Mouse (Mus musculus): ENCODE measurements around the gene Col6a1.

Gene Col6a1

DNA sequence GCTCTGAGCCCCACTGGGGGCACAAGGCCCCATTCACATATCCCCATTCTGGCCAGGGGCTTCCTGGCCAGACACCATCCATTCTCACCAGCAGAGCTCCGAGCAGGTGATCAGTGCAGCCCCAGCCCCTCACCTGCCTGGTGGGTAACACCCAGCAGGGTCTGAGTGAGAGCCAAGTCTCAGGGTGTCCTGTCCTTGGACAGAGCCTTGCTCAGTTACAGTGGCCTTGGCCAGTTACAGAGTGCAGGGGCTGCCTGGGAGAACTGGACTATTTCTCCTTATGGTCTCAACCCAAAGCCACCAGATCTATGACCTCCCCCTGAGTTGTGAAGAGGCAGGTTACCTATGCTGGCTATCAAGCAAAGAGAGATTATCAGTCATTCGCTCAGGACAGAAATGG, 871 bp downstream of the Col6a1 start:
- no peak for DNase-seq (ENCODE audit: low read depth, low spot score)

DNA sequence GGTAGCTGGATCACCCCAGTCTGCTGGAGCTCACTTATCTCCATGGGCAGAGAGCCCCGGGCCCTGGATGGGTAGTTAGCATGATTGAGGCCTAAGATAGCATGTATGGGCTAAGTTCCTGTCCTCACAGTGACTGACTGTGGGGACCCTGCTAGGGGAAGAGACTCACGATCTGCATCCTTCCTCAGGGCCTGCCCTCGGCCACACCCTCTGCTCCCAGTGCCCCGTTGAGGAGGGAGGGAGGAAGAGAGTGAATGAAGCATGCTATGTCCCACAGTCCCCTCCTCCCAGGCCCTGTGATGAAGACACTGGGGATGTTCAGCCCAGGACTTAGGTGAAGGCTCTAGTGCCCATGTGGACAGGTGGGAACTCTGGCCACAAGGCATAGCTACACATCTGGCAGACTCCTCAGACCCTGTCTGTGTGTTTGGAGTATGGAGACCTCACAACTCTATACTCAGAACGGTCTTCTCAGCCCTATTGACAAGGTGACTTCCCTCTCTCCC, 1.7 kb downstream of the Col6a1 start:
- no peak for DNase-seq (ENCODE audit: low read depth, low spot score)

DNA sequence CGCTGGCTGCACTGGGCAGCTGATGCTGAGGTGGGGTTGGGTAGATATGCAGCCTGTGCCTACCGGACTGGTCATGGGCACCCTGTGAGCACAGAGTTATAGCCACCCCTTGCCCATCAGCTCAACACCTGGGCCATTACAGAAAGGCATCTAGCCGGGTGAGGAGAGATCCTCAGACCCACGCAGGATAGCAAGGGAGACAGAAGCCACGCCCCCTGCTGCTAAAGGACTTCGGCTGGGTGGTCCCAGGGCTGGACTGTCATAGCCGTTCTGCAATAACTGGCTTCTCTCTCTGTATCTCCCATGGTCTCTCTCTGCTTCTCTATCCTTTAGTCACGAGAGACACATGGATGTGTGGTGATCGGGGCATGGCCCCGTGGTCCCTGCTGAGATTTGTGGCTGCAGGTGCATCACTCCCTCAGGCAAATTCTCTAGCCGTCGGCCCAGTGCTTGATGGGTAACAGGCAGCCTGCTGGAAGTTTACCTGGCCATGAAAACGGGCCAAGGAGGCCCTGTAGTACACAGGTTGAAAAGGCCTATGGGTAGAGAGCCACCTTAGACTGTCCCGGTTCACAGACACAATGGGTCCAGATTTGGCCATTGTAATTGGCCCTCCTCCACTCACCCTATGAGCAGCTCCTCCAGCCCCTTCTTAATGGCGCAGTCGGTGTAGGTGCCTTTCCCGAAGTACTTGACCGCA, 3.1 kb downstream of the Col6a1 start:
- no peak for DNase-seq (ENCODE audit: low read depth, low spot score)

DNA sequence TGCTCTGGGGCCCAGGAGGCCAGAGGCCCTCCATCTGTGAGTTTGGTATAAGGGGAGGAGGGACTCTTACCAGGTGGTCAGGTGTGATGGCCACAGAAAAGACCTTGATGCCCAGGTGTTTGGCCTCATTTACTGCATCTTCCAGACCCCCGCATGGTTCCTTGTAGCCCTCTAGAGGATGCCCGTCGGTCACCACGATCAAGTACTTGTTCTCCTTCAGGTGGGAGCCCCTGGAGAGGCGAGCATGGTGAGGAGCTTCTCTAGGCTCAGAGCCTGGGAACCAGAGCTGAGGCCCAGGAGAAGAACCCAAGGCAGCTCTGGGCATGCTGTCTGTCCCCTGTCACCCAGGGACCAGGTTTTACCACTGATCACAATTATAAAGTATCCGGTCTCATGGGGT, 4.2 kb downstream of the Col6a1 start:
- no peak for DNase-seq (ENCODE audit: low read depth, low spot score)

DNA sequence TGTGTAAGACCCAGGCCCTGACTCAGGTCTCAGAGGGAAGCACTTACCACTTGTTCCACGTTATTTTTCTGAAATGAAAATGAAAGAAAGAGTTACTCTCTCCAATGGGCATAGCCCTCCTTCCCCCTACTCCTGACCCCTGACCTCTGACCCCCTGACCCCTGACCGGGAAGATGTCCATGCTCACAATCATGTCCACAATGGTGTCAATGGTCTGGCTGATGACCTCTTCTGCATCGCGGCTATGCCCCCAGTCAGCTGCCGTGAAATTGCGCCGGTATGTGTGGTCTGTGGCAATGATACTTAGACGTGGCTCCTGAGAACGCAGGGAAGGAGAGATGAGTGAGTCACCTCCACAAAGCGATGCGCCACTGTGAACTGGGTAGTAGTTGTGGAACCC, 4.8 kb downstream of the Col6a1 start:
- DNase-seq (ENCODE audit: low read depth, low spot score): no peak

DNA sequence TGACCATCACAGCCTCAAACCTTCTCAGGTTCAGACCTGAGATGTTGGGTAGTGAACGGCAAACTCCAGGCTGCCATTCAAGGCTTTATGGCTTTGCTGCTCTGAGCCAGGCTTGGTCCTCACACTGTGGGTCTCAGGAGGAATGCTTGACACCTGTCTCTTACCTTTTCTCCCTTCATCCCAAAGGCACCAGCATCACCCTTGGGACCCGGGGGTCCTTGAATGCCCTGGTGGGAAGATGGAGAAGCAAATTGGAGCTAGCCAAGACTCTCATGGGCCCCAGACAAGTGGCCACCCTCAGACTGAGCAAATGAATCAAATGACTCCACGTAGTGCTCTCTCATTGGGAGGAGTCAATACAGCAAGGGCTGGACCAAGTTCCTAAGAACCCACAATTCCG, 8.3 kb downstream of the Col6a1 start:
- DNase-seq (ENCODE audit: low read depth, low spot score): no peak

DNA sequence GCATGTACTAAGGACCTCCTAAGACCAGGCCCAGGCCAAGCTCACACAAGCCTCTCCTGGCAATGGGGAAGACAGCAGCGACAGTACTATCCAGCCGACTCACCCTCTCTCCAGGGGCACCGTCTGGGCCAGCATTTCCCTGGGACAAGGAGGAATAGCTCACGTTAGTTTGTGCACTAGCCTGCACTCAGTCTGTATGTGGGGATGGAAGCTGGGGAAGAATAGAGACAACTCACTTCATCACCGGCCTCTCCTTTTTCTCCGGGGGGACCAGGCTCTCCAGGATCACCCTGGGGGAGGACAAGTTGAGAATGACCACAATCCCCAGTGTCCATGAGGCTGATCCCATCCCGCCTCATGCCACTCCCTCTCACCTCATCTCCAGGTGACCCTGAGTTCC, 8.9 kb downstream of the Col6a1 start:
- no peak for DNase-seq (ENCODE audit: low read depth, low spot score)

DNA sequence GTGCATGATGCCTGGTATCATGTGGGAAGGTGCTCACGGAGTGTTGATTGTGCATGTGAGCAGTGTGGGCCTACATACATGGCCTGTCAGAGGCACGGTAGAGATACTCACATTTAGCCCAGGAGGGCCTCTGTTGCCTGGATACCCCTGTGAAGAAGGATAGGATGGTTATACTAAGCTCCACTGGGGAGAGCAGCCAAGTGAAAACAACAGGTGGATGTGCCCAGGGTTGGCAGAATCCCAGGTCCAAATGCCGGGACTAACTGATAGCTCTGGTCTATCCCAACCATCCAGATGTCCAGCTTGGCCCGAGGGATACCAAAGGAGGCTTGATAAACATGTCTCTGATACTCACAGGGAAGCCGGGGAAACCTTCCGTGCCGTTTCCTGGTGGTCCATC, 11.7 kb downstream of the Col6a1 start:
- DNase-seq (ENCODE audit: low read depth, low spot score): no peak

DNA sequence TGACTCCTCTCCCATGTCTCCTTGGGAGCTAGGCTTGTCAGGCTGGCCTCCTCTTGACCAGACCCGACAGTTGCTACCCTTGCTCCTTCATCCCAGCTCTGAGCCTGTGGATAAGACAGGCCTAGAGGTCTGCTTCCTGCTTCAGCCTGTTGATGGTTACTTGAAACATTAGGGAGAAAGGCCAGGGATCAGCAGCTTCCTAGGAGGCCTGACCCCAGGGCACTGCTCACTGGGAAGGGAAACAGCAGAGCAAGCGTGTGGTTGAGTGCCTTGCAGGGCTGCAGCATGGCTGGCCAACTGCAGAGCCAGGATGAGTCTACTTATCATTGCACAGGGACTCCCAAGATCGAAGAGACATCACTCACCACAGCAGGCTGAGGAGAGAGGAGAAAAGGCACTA, 13.5 kb downstream of the Col6a1 start:
- DNase-seq (ENCODE audit: low read depth, low spot score): no peak

DNA sequence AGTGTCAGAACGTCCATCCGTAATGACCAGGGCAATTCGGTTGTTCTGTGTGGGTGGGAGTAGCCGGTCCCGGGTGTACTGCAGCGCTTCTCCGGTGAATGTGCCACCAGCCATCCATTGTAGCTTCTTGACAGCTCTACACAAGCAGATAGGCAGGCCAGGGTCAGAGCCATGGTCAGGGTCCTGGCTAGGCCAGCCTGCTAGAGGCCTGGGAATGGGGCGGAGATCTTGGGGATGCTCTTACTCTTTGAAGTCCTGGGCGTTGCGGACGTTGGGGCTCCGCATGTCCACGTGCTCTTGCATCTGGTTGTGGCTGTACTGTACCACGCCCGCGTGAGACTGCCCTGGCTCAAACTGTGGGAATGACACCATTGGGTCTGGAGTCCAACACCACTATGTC, 14.6 kb downstream of the Col6a1 start:
- no peak for DNase-seq (ENCODE audit: low read depth, low spot score)

DNA sequence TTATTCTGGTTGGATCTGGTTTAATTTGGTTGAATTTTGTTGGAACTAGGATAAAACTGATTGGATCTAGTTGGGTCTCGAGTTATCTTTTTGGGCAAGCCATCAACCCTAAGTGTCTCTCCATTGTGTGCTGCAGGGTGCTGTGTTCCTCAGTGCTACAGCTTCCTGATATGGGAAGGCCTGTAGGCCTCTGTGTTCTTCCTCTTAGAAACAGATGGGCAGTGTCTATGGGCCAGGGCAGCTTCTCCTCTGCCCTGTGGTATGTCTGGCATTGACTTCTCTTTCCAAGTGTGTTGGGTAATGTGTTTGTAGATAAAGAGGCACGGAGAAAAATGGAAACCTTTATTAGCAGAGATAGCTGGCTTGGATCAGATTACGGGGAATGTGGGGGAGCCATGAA, 17.5 kb downstream of the Col6a1 start:
- DNase-seq (ENCODE audit: low read depth, low spot score): no peak

DNA sequence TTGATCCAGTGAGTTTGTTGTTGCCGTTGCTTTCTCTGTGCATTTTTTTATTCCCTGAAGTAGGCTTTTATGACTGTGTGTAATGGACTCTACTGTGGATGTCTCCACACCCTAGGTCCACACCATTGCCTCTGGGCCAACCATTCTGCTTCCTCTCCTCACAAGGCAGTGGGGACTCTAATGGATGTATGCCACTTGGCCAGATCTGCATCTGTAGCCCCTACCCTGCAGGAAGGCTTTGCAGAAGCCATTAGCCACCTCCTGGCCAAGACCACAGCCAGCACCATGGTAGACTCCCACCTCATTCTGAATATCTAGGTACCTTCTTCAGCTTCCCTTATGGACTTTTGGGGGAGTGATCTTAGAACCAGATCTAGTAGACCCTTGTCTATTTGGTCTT, 18.4 kb downstream of the Col6a1 start:
- DNase-seq (ENCODE audit: low read depth, low spot score): no peak

DNA sequence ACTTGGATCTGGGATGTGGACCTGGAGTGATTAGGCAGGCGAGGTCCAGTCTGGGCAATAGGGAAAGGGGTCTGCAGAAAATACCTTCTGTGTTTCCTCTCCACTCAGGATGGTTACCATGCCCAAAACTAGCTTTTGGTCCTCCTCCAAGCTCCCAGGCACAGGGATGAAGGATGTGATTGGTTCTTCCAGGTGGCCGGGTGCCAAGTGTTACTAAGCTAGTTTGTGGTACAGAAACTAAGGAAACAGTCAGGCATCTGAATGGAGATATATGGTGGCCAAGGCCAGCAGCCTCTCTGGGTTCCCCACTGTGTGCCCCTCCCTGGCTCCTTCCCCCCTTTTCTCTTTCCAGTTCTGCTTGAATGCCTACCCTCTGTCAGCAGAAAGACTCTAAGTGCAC, 19.0 kb downstream of the Col6a1 start:
- DNase-seq (ENCODE audit: low read depth, low spot score): no peak

DNA sequence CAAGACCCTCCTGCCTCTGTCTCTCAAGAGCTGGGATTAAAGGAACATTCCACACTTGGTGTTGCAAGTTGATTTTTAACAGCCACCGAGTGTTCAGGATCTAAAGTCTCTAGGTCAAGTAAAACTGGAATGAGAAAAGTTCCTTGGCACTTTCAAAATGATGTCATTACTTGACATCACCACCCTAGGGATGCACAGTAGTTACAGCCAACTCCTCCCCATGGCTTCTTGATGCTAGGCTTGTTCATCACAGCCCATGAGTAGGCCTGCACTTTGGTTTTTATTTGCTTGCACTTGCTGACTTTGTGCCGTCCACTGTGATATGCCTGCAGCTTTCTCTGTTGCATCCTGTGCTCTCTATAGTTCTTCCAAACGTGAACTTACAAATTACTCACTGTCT, 21.6 kb downstream of the Col6a1 start:
- no peak for DNase-seq (ENCODE audit: low read depth, low spot score)

DNA sequence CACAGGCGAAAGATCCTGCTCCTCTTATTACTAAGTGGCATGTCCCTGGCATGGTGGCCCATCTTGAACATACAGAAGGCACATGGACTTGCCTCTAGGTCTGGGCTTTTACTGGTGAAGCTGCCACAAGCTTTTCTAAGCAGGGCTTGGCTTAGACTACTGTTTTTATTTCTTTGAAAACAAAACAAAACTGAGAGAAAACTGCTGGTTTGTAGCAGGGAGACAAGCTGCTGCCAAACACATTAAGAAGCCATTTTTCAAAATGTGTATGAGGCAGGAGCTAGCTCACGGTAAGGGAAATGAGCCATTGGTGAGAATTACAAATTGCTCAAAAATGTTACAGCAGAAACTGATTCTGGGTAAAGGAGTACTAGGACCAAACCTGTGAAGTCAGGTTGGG, 24.5 kb downstream of the Col6a1 start:
- DNase-seq (ENCODE audit: low read depth, low spot score): no peak

DNA sequence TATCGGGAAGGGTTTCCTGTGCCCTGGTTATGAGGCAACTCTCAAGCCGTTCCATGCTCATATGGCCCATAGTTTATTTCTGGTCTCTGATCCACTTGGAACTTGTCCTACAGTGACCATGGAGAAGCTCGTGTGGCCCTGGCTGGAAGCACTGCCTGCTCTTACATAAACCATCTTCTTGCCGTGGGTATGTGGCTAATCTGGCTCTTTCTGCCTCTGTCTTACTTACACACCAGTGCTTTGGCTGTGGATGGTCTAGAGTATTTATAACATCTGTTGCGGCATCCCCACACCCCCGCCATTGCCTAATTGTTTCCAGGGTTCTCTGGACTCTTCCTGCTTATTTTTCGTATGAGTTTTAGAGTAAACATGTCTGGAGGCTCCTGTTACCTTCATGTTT, 26.2 kb downstream of the Col6a1 start:
- DNase-seq (ENCODE audit: low read depth, low spot score): no peak

DNA sequence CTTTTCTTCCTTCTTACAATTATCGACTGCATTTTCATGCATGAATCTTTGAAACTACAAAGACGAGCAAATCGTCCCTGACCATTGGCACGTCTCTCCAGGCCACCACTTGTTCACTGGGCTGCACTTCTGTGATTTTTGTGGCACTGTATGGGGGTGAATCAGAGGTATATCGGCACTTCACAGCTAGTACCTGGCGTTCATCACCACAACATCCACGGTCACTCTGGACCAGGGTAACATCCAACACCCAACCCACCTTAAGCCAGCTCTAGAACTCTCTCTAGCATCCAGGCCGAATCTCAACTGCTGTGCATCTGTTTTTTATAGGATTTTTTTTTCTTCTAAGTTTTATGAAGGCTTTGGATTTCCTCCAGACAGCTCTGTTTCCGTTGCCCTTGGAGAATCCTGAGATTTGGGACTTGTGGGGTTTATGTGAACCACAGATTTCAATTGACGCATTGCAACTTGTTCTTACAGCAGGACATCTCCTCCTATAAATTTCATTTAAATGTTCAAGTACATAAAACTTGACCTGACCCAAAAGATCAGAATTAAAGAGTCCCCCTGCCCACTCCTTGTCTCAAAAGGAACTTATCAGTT, 30.6 kb downstream of the Col6a1 start:
- no peak for DNase-seq (ENCODE audit: low read depth, low spot score)

DNA sequence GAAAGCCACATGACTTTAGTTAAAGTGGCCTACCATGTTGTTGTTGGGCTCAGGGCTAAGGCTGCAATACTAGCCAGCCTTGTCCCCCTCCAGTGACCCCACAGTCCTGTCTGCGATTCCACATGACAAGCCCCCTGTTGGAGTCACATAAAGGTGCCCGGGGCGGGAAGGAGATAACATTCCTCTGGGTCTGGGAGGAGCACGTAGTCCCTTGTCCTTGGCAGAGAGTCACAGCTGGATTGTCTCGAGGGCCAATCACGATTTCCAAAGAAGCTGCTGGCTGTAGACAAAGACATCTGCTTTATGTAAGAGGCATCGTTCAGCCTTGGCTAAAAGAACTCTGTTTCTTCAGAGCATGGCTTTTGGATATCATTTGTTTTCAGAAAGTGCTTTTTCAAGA, 31.2 kb downstream of the Col6a1 start:
- DNase-seq (ENCODE audit: low read depth, low spot score): no peak

DNA sequence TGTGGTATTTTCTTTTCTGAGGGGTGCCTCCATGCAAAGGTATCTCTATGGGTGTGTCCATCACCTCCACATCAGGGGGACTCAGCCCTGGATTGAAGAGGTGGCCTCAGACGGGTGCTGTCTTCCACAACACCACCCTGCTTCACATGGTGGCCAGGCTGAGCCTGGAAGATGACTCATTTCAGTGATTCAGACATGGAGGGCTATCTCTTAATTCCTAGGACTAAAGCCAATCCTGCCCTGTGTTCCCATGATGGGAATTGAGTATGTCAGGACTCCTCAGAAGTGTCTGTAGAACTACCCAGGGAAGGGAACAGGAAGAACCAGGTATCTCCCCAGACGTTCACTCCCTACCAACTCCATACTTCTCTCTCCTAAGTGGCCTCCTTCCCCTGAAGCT, 32.5 kb downstream of the Col6a1 start:
- no peak for DNase-seq (ENCODE audit: low read depth, low spot score)

DNA sequence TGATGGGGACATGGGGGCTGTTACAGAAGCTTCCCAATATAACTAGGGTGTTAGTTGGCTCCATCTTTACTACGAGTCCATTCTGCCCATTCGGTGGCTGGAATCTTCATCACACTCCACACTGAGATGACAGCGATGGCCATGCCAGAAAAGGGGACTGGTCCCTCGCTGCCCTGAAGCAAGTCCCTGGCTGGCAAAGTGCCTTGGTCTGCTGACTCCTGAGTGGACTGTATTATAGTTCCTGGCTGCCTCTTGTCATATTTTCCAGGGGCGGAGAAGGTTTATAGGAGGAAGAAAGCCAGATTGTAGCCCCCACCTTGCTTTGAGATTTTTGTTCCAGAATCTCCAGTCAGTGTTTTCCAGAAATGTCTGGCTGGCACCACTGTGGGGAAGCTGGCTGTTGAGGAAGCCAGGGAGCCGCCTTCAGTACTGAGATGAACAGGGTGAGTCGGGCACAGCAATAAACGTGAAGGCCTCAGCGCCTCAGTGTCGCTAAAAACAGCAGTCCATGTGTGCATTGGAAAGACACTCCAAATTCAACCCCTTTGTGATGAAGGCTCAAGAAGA, 40.4 kb downstream of the Col6a1 start:
- no peak for DNase-seq (ENCODE audit: low read depth, low spot score)

DNA sequence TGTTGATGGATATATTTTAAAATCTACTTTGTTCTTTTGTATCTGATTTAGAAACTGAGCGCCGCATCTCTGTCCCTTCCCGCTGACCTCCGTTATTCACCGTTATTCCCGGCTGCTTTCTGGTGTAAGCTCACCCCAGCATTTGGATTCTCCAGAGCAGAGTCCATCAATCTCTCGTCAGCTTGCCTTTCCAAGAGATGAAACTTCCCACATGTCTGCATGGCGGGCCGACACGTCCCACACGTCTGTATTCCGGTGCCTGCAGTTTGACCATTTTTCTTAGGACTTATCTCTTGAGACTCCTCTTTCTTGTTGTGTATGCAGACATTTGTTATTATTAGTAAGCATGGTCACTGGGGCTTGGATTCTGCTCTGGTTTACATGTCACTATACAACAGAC, 42.0 kb downstream of the Col6a1 start:
- no peak for DNase-seq (ENCODE audit: low read depth, low spot score)

DNA sequence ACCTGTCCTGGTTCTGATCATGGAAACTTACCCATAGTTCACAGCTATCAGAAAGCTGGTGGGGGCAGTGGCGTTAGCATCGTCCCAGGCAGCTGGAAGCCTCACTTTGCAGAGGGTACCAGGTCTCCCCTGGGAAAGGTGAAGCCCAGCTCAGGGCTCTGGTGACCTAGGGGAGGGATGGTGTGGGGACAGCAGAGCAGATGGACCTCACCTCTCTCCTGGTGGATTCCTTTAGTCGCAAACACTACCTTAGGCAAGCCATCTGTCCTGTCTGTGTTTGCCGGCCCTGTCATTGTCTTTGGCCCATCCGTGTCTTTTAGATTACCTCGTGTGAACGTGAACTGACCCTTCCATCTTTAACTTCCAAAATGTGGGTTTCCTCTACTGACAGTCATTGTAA, 42.5 kb downstream of the Col6a1 start:
- DNase-seq (ENCODE audit: low read depth, low spot score): no peak

DNA sequence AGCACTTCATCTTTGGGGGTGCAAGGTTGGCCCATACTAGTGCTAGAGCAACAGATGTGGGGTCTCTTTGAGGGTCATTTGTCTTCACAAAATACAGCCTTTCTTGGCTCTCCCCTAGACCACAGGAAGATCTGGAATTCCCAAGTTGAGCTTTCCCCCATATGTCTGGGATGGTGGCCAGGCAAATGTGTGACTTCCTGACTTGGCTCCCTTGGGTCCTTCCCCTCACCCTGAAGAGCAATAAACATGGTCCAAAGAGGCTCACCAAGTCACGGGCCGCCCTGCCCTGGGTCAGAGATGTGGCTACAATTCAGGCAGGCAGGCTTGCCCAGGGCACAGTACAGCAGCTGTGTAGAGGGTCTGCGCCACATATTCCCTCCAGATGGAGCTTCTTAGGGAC, 44.1 kb downstream of the Col6a1 start:
- DNase-seq (ENCODE audit: low read depth, low spot score): no peak

Measured in retina, postnatal 7 days (tissue).